Mouse (Mus musculus): ENCODE results near the gene Dnajb12. TPM values are rescaled to one million over a fixed set of nuclear protein-coding genes. Genes with fewer than 3 reads are reported as not detected.

Dnajb12 gene
- polyA plus RNA-seq, 1 experiment = 20.5 TPM

GRCm38 (mm10) chr10:59846416-59846815 lies 32.9 kb upstream of the Dnajb12 start:
- WGBS = 79% methylated on average over 6 of the region's 6 CpGs
- no peak overlapping the region for H3K27ac ChIP-seq (ENCODE audit: control insufficient read depth, insufficient read depth, low read depth, low read length, poor library complexity)
- H3K4me1 ChIP-seq (ENCODE audit: control insufficient read depth, insufficient read depth, low read length) = peaks cover 3% of the 10 kb centered on the region; the same call in 1 of the 2 replicates
- H3K4me3 ChIP-seq (replicated peaks; ENCODE audit: control insufficient read depth, low read depth, low read length) = no peak overlapping the region
- TF ChIP-seq CTCF (IDR thresholded peaks at IDR 0.05; ENCODE audit: control insufficient read depth, insufficient read depth, low read length) = no peak
- no peak for TF ChIP-seq POLR2A (IDR thresholded peaks at IDR 0.05; ENCODE audit: borderline replicate concordance, control insufficient read depth, low read depth, low read length)

GRCm38 (mm10) chr10:59848079-59848877 lies 31.1 kb upstream of the Dnajb12 start:
- Histone ChIP-seq H3K27ac (ENCODE audit: control insufficient read depth, insufficient read depth, low read depth, low read length, poor library complexity) (peak overlapping the region; percentile 59), H3K4me1 (ENCODE audit: control insufficient read depth, insufficient read depth, low read length) (peaks cover 3% of the 10 kb centered on the region; the same call in 1 of the 2 replicates), H3K4me3 (replicated peaks; ENCODE audit: control insufficient read depth, low read depth, low read length) (no peak overlapping the region)
- 50% methylated on average over 11 of the region's 11 CpGs for WGBS
- TF ChIP-seq POLR2A (IDR thresholded peaks at IDR 0.05; ENCODE audit: borderline replicate concordance, control insufficient read depth, low read depth, low read length) (no peak), CTCF (IDR thresholded peaks at IDR 0.05; ENCODE audit: control insufficient read depth, insufficient read depth, low read length) (no peak)

GRCm38 (mm10) chr10:59848953-59849352 lies 30.4 kb upstream of the Dnajb12 start:
- 88% methylated on average over 9 of the region's 9 CpGs for WGBS

DNA sequence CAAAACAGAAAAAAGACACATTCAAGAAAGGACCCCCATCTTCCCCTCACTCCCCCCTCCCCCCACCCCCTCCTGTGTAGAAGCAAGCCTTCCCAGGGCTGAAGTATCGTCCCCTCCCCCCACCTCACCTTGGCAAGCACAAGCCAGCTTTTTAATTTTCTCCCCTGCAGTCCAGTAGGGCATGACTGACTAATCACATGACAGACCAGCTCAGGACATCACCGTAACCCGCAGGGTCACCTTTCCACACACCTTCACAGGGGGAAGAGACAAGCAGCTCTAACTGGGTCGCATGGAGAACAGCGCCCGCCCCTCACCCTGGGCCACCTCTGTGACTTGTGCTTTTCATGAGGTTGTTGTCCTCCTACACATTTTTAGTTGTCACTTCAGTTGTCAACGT lies 30.0 kb upstream of the Dnajb12 start:
- TF ChIP-seq CTCF (IDR thresholded peaks at IDR 0.05; ENCODE audit: control insufficient read depth, insufficient read depth, low read length) (no peak), POLR2A (IDR thresholded peaks at IDR 0.05; ENCODE audit: borderline replicate concordance, control insufficient read depth, low read depth, low read length) (no peak)
- 86% methylated on average over 7 of the region's 7 CpGs for WGBS
- Histone ChIP-seq H3K4me3 (replicated peaks; ENCODE audit: control insufficient read depth, low read depth, low read length) (no peak overlapping the region), H3K4me1 (ENCODE audit: control insufficient read depth, insufficient read depth, low read length) (peaks cover 3% of the 10 kb centered on the region; the same call in 1 of the 2 replicates), H3K27ac (ENCODE audit: control insufficient read depth, insufficient read depth, low read depth, low read length, poor library complexity) (no peak overlapping the region)

More at GRCm38 (mm10) chr10:59848953-59849352, 30.4 kb upstream of the Dnajb12 start:
- Histone ChIP-seq H3K4me1 (ENCODE audit: control insufficient read depth, insufficient read depth, low read length) (peaks cover 3% of the 10 kb centered on the region; the same call in 1 of the 2 replicates), H3K4me3 (replicated peaks; ENCODE audit: control insufficient read depth, low read depth, low read length) (no peak overlapping the region), H3K27ac (ENCODE audit: control insufficient read depth, insufficient read depth, low read depth, low read length, poor library complexity) (no peak overlapping the region)
- TF ChIP-seq CTCF (IDR thresholded peaks at IDR 0.05; ENCODE audit: control insufficient read depth, insufficient read depth, low read length) (no peak), POLR2A (IDR thresholded peaks at IDR 0.05; ENCODE audit: borderline replicate concordance, control insufficient read depth, low read depth, low read length) (no peak)

DNA sequence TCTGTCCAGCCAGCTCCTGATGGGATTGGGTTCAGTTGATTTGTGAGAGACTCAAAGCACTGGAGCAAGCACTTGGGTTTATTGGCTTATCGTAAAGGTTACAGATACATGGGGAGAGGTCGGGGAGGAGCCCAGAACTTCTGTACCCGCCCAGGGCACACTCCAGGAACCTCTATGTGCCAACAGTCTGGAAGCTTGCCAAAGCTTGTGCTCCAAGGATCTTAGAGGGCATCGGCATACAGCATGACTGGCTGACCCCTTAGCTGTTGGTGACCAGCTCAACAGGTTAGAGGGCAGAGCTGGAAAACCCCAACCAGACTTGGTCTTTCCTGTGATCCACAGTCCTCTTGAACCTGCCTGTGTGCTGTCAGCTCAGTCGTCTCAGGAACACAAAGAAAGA lies 22.2 kb upstream of the Dnajb12 start:
- Histone ChIP-seq H3K4me1 (ENCODE audit: control insufficient read depth, insufficient read depth, low read length) (no peaks in the 10 kb centered on the region), H3K4me3 (replicated peaks; ENCODE audit: control insufficient read depth, low read depth, low read length) (no peak overlapping the region), H3K27ac (ENCODE audit: control insufficient read depth, insufficient read depth, low read depth, low read length, poor library complexity) (no peak overlapping the region)
- 78% methylated on average over 5 of the region's 5 CpGs for WGBS
- no peak for TF ChIP-seq POLR2A (IDR thresholded peaks at IDR 0.05; ENCODE audit: borderline replicate concordance, control insufficient read depth, low read depth, low read length)
- no peak for TF ChIP-seq CTCF (IDR thresholded peaks at IDR 0.05; ENCODE audit: control insufficient read depth, insufficient read depth, low read length)

DNA sequence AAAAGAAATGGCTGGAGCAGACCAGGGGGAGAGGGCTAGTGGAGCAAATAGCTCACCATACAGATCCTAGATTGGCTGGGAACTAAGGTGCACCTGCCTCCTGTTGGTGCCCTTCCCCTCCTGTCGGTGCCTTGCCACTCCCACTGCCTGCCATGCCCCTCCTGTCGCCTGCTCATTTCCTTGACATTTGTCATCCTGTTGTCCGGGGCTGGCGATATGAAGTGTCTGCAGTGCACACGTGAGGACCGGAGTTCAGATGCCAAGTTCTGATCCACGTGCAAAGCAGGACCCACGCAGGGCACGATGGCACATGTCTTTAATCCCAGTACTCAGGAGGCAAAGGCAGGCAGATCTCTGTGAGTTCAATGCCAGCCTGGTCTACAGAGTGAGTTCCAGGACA lies 18.7 kb upstream of the Dnajb12 start:
- H3K4me3 ChIP-seq (replicated peaks; ENCODE audit: control insufficient read depth, low read depth, low read length) = no peak overlapping the region
- no peak overlapping the region for H3K27ac ChIP-seq (ENCODE audit: control insufficient read depth, insufficient read depth, low read depth, low read length, poor library complexity)
- WGBS = 51% methylated on average over 9 of the region's 9 CpGs
- H3K4me1 ChIP-seq (ENCODE audit: control insufficient read depth, insufficient read depth, low read length) = peaks cover 3% of the 10 kb centered on the region
- TF ChIP-seq POLR2A (IDR thresholded peaks at IDR 0.05; ENCODE audit: borderline replicate concordance, control insufficient read depth, low read depth, low read length) (no peak), CTCF (IDR thresholded peaks at IDR 0.05; ENCODE audit: control insufficient read depth, insufficient read depth, low read length) (no peak)

DNA sequence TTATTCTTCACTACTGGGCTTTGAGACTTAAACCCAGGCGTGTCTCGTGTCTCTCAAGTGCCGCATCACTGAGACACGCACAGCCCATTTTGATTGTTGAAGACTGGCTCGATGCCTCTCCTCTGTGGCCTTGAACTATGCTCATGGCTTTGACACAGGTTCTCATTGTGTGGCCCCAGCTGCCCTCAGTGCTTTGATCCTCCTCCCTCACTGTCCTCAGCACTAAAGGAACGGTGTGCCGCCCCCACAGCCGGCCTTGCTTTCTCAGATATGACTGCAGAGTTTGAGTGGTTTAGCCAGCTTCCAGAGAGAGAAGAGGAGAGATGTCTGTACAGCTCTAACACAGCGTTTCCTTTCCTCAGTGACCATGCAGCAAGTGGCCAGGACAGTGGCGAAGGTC lies 18.2 kb upstream of the Dnajb12 start:
- Histone ChIP-seq H3K4me3 (replicated peaks; ENCODE audit: control insufficient read depth, low read depth, low read length) (no peak overlapping the region), H3K4me1 (ENCODE audit: control insufficient read depth, insufficient read depth, low read length) (peaks cover 3% of the 10 kb centered on the region), H3K27ac (ENCODE audit: control insufficient read depth, insufficient read depth, low read depth, low read length, poor library complexity) (no peak overlapping the region)
- TF ChIP-seq CTCF (IDR thresholded peaks at IDR 0.05; ENCODE audit: control insufficient read depth, insufficient read depth, low read length) (no peak), POLR2A (IDR thresholded peaks at IDR 0.05; ENCODE audit: borderline replicate concordance, control insufficient read depth, low read depth, low read length) (no peak)
- WGBS = 91% methylated on average over 10 of the region's 10 CpGs

GRCm38 (mm10) chr10:59862816-59863440 lies 16.4 kb upstream of the Dnajb12 start:
- no peak overlapping the region for H3K4me3 ChIP-seq (replicated peaks; ENCODE audit: control insufficient read depth, low read depth, low read length)
- TF ChIP-seq CTCF (IDR thresholded peaks at IDR 0.05; ENCODE audit: control insufficient read depth, insufficient read depth, low read length) (no peak), POLR2A (IDR thresholded peaks at IDR 0.05; ENCODE audit: borderline replicate concordance, control insufficient read depth, low read depth, low read length) (no peak)
- no peak overlapping the region for H3K27ac ChIP-seq (ENCODE audit: control insufficient read depth, insufficient read depth, low read depth, low read length, poor library complexity)
- H3K4me1 ChIP-seq (ENCODE audit: control insufficient read depth, insufficient read depth, low read length) = peaks cover 3% of the 10 kb centered on the region
- 91% methylated on average over 6 of the region's 6 CpGs for WGBS
